Mouse (Mus musculus) neutrophil, adult 65 days (primary cell): ENCODE data around the gene Lmo4. TPM values are rescaled to one million over a fixed set of nuclear protein-coding genes. Genes with fewer than 3 reads are reported as not detected.

Experiments used
- total RNA-seq: library from RNA; stranded (reverse); gene quantifications from 2 replicates; pipeline ENCODE4 v1.2.4, GENCODE M21; 2023

Lmo4 gene
- 136 and 138 TPM in 2 replicates for total RNA-seq

GRCm38 (mm10) chr3:144204413-144205311 lies at the start of gene Lmo4:
Gene Lmo4, minus strand, starts transcription at chr3:144205220.

